In genomic region chr9:56807990-56808389, GRCm38 (mm10) we compare ENCODE assay signal across 41 mouse cellular contexts. TPM values are rescaled to one million over a fixed set of nuclear protein-coding genes. Genes with fewer than 3 reads are reported as not detected.
"Had no signal": no experiment of that assay in that cellular context is flagged by ENCODE, and none has a peak within 500 bp of the region (broad histone marks: within the 10 kb centered on the region; RNA-seq: fewer than 3 reads in every experiment).

No protein-coding gene starts in this region.

- H3K36me3 ChIP-seq: heart, embryonic 10.5 days; heart, embryonic 12.5 days; heart, embryonic 13.5 days; heart, embryonic 15.5 days; hindbrain, embryonic 10.5 days; hindbrain, embryonic 12.5 days; hindbrain, embryonic 13.5 days; hindbrain, embryonic 15.5 days; intestine, embryonic 15.5 days had no signal

- ATAC-seq: hindbrain, embryonic 16.5 days; hindbrain, postnatal 0 days; inflammation-experienced regulatory T-cells, adult 6 months; intestine, embryonic 15.5 days; intestine, embryonic 16.5 days; intestine, postnatal 0 days had no signal

- H3K4me2 ChIP-seq: heart, embryonic 11.5 days; heart, embryonic 12.5 days; heart, embryonic 13.5 days; heart, embryonic 15.5 days; hindbrain, embryonic 12.5 days; hindbrain, embryonic 13.5 days; hindbrain, embryonic 14.5 days; hindbrain, embryonic 15.5 days; intestine, embryonic 15.5 days had no signal

- H3K27ac ChIP-seq: heart, embryonic 10.5 days; heart, embryonic 13.5 days; heart, embryonic 15.5 days; hindbrain, embryonic 10.5 days; hindbrain, embryonic 12.5 days; hindbrain, embryonic 13.5 days; hindbrain, embryonic 14.5 days; hindbrain, embryonic 15.5 days; hindbrain, postnatal 0 days; intestine, embryonic 15.5 days; kidney, postnatal 0 days; layer of hippocampus, adult 2 months had no signal

- H3K9me3 ChIP-seq: heart, embryonic 10.5 days; heart, embryonic 15.5 days; hindbrain, embryonic 10.5 days; hindbrain, embryonic 13.5 days; hindbrain, embryonic 15.5 days; intestine, embryonic 15.5 days had no signal

- H3K4me3 ChIP-seq: heart, embryonic 10.5 days; heart, embryonic 12.5 days; heart, embryonic 13.5 days; heart, embryonic 15.5 days; hindbrain, embryonic 10.5 days; hindbrain, embryonic 12.5 days; hindbrain, embryonic 13.5 days; hindbrain, embryonic 15.5 days; intestine, embryonic 15.5 days; layer of hippocampus, adult 2 months had no signal

- DNase-seq: heart, postnatal 10 days; heart, postnatal 14 days; heart, postnatal 36 days; heart, postnatal 4 days; kidney, adult 11 months; kidney, adult 18-20 months; kidney, adult 2 months; kidney, adult 8-10 months; kidney, adult 9 months; kidney, postnatal 10 days; kidney, postnatal 14 days; kidney, postnatal 25 days; kidney, postnatal 36 days; kidney, postnatal 4 days; layer of hippocampus, adult 9-11 months; layer of hippocampus, postnatal 36 days had no signal

- H3K4me1 ChIP-seq: hindbrain, embryonic 12.5 days; hindbrain, embryonic 13.5 days; hindbrain, embryonic 15.5 days; intestine, embryonic 15.5 days had no signal

- H3K27me3 ChIP-seq: hindbrain, embryonic 15.5 days; intestine, embryonic 15.5 days had no signal

- H3K9ac ChIP-seq: heart, embryonic 12.5 days; heart, embryonic 13.5 days; heart, embryonic 15.5 days; hindbrain, embryonic 12.5 days; hindbrain, embryonic 13.5 days; hindbrain, embryonic 14.5 days; hindbrain, embryonic 15.5 days; intestine, embryonic 15.5 days had no signal

RNA-seq across cellular contexts. Expression of gene Lingo1, which starts 11.7 kb away (rescaled TPM):
- total RNA-seq: hematopoietic stem cell, adult 5-6 weeks had no signal
- polyA plus RNA-seq: inflammation-experienced regulatory T-cells, adult 6 months had no signal

RNA-seq across cellular contexts. Expression of gene Odf3l1, which starts 56.5 kb away (rescaled TPM):
- total RNA-seq: heart, postnatal 14 days; heart, postnatal 25 days; heart, postnatal 36 days; hematopoietic stem cell, adult 5-6 weeks; layer of hippocampus, adult 18-20 months; layer of hippocampus, adult 2 months; layer of hippocampus, adult 8-10 months; layer of hippocampus, postnatal 14 days; layer of hippocampus, postnatal 25 days; layer of hippocampus, postnatal 36 days; left cerebral cortex, adult 18-20 months had no signal
- polyA plus RNA-seq: hindbrain, embryonic 13.5 days; hindbrain, embryonic 14.5 days; hindbrain, embryonic 16.5 days; inflammation-experienced regulatory T-cells, adult 6 months had no signal

RNA-seq across cellular contexts. Expression of gene Cspg4, which starts 56.8 kb away (rescaled TPM):
- total RNA-seq: hematopoietic stem cell, adult 5-6 weeks had no signal
- polyA plus RNA-seq: inflammation-experienced regulatory T-cells, adult 6 months had no signal
